Mouse (Mus musculus) kidney, adult 8-10 months (tissue): ENCODE results near the gene Kif26a.

ENCODE experiments used
- DNase-seq, 2 experiments: peaks; one replicate each; pipeline ENCODE4 v3.0.0; 2022

Kif26a gene

DNA sequence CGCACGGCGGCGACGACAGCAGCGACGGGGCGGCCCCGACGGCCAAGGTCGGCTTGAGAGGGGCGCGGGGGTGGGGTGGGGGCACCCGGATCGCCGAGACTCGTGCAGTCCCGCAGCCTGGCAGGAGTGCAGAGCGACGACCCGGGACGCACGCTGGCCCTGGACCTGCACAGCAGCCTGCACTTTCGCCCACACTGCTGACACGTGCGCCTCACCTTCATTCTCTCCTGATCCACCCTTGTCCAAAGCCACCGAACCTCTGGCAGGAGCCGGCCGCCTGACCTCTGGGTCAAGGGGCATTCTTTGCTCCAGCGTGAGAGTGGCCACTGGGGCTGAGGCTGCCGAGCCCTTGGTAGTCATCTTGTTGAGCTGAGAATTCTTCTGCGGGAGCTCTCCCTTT, 15.1 kb upstream of the Kif26a start:
- DNase-seq: peak; percentile 71 to 77

GRCm38 (mm10) chr12:112140231-112140630, 5.8 kb upstream of the Kif26a start:
- peak; percentile 38 to 67 for DNase-seq

GRCm38 (mm10) chr12:112140745-112141144, 5.3 kb upstream of the Kif26a start:
- DNase-seq: no peak

GRCm38 (mm10) chr12:112141300-112141699, 4.7 kb upstream of the Kif26a start:
- DNase-seq: peak; percentile 32 to 63

DNA sequence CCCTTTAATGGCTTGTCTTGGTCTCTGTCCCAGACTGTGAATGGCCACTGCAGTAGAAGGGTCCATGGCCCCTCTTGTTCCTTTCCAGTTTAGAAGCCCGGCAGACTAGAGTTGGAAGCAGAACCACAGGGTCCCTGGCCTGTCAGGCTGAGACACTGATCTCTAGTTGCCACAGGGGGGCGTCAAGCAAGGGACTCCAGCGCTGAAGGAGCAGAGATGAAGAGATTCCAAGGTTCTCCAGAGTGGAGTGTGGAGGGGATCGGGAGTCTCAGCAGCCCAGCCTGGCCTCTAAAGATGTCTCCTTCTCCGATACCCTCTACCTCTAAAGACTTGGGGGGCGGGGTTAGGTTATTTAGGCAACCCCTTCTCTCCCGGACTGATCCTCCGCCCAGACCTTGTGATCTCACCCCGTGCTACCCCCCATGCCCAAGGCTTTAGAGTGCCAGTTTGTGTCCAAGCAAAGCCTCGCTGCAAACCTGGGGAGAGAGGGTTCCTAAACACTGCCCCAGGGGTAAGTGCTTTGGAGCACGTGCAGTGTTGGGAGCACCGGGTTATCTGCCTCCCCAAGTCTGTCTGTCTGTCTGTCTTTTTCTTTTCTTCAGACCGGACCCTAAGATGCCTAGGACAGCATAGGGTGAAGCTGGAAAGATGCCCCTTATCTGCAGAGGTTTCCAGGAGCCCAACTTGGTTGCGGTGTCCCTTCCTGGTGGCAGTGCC, 2.7 kb upstream of the Kif26a start:
- DNase-seq: no peak

DNA sequence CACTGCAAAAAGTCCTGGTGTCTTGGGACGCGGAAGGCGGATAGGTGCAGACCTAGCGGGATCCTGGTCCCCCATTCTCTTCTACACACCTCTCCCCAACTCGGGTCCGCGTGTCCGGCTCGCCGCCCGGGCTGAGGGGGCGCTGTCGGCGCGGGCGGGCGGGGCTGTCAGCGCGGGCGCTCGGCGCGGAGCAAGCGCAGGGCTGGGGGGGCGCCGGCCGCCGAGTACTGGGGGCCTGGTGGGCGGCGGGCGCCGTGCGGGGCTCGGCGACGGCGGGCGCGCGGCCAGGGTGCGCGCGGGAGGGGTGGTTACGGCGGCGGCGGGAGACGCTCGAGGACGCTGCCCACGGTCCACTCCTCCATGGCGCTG, 2.2 kb upstream of the Kif26a start:
- no peak for DNase-seq

DNA sequence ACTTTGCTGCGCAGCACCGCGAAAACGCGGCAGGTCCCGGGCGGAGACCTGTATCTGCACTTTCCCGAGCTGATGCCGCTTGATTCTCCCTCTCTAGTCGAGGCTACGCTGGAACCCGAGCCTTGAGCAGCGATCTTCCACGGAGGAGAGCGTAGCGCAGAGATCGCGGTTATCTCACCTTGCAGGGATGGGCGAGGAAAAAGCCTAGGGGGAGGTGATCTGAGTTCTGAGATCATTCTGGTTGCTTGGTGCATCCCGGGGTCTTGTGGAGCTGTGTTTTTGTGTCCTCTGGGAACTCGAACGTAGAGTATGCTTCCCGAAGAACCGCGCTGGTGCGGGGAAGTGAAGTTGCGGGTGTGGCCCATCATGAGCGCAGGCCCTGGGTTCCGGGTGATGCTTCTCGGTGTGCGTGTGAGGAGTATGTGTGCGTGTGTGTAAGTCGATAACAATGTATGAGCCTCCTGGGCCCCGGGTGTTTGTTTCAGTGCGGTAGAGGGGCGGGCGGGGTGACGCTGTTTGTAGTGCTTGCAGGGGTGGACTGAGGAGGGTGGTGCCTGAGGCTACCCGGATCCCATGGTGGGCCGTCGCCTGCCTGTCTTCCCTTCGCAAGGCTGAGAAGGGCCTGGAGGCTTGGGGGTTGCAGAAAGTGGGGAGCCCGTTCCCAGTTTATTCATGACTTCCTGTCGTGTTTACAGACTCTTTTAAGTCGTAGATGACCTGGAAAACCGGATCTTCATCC, 1.5 kb upstream of the Kif26a start:
- DNase-seq: no peak

DNA sequence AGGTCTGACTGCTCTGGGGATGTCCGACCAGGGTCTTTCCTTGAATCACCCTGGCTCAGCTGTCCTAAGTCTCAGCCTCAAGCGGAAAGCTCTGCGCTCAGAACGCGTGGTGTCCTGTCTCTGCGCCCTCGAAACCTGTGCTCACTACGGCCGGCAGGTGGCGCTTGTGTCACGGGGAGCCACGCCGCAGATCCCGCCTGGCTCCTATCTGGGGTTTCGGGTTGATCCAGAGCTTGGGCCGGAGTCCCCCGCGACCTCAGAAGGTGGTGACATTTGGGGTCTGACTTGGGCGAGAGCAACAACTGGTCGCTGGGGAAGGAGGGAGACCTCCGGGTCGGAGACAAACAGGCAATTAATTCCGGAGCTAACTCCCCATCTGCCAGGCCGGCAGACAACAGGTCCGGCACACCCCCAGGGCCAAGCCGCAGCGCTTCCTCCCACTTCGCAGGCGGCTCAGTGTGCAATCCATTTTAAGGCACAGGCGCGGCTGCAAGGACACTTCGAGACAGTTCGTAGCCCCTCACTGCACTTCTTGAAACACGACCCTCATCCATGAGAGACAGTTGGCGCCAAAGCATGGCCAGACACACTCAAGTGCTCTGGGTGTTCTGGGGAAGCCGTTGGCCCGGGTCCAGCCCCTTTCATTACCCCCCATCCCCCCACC, 665 bp upstream of the Kif26a start:
- DNase-seq: peak; percentile 66 to 81

DNA sequence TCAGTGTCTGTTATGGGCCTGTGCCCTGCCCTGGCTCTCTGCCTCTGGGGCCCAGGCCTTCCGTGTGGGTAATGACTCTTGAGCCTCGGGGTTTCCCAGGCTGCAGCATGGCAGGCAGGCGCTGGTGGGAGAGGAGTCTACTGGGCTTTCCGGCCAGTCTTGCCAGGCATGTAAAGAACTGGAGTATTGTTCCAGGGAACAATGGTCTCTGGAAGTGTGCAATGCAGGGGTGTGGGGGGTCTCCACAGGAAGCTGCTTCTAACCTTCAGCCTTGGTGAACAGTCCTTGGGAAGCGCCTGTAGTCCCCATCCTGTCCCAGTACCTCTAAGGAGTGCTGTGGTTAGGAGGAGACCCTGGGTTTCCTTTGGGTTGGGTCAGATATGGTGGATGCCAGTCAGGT, 1.4 kb downstream of the Kif26a start:
- DNase-seq: no peak

GRCm38 (mm10) chr12:112150011-112150410, 4.0 kb downstream of the Kif26a start:
- DNase-seq: no peak

GRCm38 (mm10) chr12:112151244-112151979, 5.4 kb downstream of the Kif26a start:
- DNase-seq: peak; percentile 68 to 78

DNA sequence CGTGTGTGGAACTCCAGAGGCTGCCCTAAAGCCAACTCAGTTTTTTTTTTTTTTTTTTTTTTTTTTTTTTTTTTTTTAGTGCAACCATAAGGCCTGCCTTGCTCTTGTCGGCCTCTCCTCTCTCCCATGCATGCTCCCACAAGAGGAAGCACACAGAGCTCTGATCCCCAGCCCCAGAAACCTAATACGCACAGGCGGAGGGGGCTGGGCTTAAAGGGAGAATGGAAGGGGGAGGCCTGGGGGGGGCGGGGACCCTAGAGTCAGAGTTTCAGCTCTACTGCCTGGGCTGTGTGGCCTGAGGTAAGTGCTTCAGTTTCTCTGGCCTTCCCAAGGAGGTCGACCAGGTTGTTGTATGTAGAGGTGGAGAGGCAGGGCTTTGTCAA, 6.0 kb downstream of the Kif26a start:
- no peak for DNase-seq

- DNase-seq: no peak
Observed at GRCm38 (mm10) chr12:112153597-112153996, 7.6 kb downstream of the Kif26a start.

DNA sequence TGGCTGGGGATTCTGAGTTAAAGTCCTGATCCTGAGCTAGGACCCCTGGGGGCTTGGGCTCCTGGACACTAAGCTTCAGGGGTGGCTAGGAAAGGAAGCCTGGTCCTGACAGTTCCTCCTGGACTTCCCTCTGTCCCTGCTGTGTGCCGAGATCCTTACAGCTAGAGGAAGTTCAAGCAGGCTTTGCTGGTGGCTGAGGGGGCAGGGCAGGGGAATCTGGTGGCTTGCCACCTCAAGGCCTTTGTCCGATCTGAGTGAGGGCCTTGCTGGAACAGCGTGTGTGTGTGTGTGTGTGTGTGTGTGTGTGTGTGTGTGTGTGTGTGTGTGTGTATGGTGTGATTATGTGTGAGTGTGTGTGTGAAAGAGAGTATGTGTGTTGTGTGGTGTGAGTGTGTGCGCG, 8.5 kb downstream of the Kif26a start:
- DNase-seq: no peak

GRCm38 (mm10) chr12:112155218-112156051, 9.4 kb downstream of the Kif26a start:
- peak; percentile 35 to 42 for DNase-seq

DNA sequence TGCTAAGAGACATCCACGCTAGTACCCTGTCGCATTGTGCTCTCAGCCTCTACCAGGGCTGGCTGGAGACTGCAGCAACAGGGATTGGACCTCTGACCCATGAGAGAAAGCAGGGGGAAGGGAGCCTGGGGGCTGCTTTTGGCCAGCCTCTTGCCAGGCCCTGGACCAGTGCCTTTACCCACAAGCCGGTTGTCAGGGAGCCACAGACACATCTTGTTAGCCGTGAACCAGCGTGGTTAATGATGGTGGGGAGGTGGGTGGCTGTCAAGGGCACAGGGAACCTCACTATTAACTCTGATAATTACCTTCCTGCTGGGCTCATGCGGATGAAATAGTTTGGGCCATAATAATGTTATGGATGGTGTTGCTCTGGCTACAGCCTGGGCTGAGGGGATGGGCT, 10.8 kb downstream of the Kif26a start:
- no peak for DNase-seq

DNA sequence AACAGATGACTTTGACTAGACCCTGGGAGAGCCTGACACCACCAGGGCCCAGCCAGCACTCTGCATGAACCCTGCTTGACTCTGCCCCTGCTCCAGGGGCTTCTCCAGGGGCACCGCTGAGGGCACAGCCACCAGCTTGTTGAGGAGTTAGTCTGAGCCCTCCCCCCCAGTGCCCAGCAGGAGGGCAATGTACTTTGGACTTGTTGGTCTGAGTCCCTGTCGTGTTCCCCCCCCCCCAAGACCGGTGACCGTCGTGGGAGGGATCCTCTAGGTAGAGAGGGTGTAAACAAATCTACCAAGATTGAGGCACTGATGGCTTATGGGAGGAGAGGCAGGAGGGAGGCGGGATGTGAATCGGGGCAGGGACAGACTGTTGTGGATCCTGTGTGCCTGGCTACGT, 12.2 kb downstream of the Kif26a start:
- DNase-seq: peak in 1 of 2 experiments; percentile 31

GRCm38 (mm10) chr12:112158784-112159183, 12.8 kb downstream of the Kif26a start:
- DNase-seq: no peak

- DNase-seq: no peak
Observed at GRCm38 (mm10) chr12:112163981-112164839, 18.2 kb downstream of the Kif26a start.

GRCm38 (mm10) chr12:112164840-112165219, 18.8 kb downstream of the Kif26a start:
- DNase-seq: no peak

- DNase-seq: peak; percentile 50 to 54
Observed at GRCm38 (mm10) chr12:112169240-112169639, 23.2 kb downstream of the Kif26a start.
